Mouse (Mus musculus) intestine, embryonic 16.5 days (tissue): ENCODE data around the gene Mrtfa. TPM values are rescaled to one million over a fixed set of nuclear protein-coding genes. Genes with fewer than 3 reads are reported as not detected.

ENCODE experiments used
- ATAC-seq: fragments of 200-750 bp; cut with Nextera tagmentation; 2 replicates; pipeline ENCODE4 v1.8.0; 2017; ENCODE audit warnings: moderate TSS enrichment, moderate library complexity
- H3K27ac ChIP-seq: fragments of 300-500 bp; sonication (generic); 2 replicates; pipeline ENCODE4 v1.5.1; 2014; ENCODE audit warnings: mild to moderate bottlenecking, low read length
- H3K27me3 ChIP-seq: fragments of 300-500 bp; sonication (generic); replicated peaks from 2 replicates; pipeline ENCODE4 v1.6.1; 2014; ENCODE audit warnings: low read length, control low read depth, mixed read lengths; ENCODE audit not compliant: control insufficient read depth, insufficient read depth
- H3K36me3 ChIP-seq: fragments of 300-500 bp; sonication (generic); 2 replicates; pipeline ENCODE4 v1.6.1; 2014; ENCODE audit warnings: low read length, control low read depth; ENCODE audit not compliant: control insufficient read depth, insufficient read depth
- H3K4me1 ChIP-seq: fragments of 300-500 bp; sonication (generic); 2 replicates; pipeline ENCODE4 v1.6.1; 2014; ENCODE audit warnings: low read length, control low read depth, mixed read lengths; ENCODE audit not compliant: control insufficient read depth, insufficient read depth
- H3K4me2 ChIP-seq: fragments of 300-500 bp; sonication (generic); 2 replicates; pipeline ENCODE4 v1.6.1; 2014; ENCODE audit warnings: low read depth, low read length, control low read depth
- H3K4me3 ChIP-seq: fragments of 300-500 bp; sonication (generic); 2 replicates; pipeline ENCODE4 v1.5.1; 2014; ENCODE audit warnings: mild to moderate bottlenecking, low read length
- H3K9ac ChIP-seq: fragments of 300-500 bp; sonication (generic); 2 replicates; pipeline ENCODE4 v1.6.1; 2014; ENCODE audit warnings: low read depth, low read length
- H3K9me3 ChIP-seq: fragments of 300-500 bp; sonication (generic); 2 replicates; pipeline ENCODE4 v1.6.1; 2016; ENCODE audit warnings: low read length, control low read depth; ENCODE audit not compliant: control insufficient read depth
- WGBS: fragments of 180-500 bp; shearing (Covaris S2); extraction: QIAGEN DNeasy Blood & Tissue Kit; methylation state at CpG from one replicate; pipeline ENCODE4 v1.1.7; 2014; 5-methylcytosine and 5-hydroxymethylcytosine counted together
- polyA plus RNA-seq: library from polyadenylated mRNA; unstranded; fragments of >200 nt; fragmentation: Nextera tagmentation; extraction: Ambion mirVana; gene quantifications from 2 replicates; pipeline ENCODE4 v1.2.1, GENCODE M21; 2015

Gene Mrtfa
- polyA plus RNA-seq, 1 experiment from 2014 or later, result 13.7 TPM

DNA sequence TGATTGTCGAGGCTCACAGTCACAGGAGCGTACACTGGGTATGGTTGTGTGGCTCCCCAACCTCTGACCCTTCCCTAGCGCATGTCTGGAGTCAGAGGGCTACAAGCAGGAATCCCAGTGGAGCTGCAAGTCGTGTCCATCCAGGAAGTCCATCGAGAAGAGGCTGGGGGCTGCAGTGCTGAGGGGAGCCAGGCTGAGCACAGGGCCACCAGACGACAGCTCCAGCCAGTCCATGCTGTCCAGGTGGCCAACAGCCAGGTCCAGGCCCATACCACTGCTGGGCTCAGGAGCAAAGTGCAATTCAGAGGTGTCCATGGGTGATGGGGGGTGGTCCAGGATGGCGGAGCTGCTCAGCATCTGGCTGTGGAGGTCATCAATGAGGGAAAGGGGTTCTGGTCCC is 177.4 kb downstream of the Mrtfa start:
- H3K27me3 ChIP-seq, result no peaks in the 10 kb centered on the region
- no peaks in the 10 kb centered on the region for H3K9me3 ChIP-seq
- no peak overlapping the region for H3K4me3 ChIP-seq
- H3K4me1 ChIP-seq, result no peaks in the 10 kb centered on the region
- H3K27ac ChIP-seq, result no peak overlapping the region
- 89% methylated on average over 7 of the region's 7 CpGs for WGBS
- H3K36me3 ChIP-seq, result peaks cover 28% of the 10 kb centered on the region
- H3K4me2 ChIP-seq, result no peak overlapping the region
- H3K9ac ChIP-seq, result no peak overlapping the region; the same call in 1 of the 2 replicates
- ATAC-seq, result no peak

DNA sequence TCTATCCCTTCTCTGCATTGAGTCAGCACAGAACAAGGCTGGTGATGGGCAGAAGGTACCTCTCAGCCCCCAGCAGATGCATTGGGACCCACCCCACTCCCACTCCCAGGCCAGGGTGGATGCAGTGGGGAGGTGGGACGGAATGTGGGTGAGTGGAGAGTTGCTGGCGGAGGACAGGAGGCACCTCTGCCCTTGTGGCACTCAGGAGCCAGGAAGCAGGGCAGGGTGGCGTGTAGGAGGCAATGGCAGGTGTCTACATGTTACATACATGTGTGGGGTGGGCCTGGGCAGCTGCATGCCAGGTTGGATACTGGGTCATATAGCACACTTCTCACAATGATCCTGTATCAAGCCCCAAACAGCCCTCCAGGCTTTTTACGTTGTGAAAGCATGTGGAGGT is 178.2 kb downstream of the Mrtfa start:
- H3K27me3 ChIP-seq, result no peaks in the 10 kb centered on the region
- H3K36me3 ChIP-seq, result peaks cover 25% of the 10 kb centered on the region
- H3K4me1 ChIP-seq, result no peaks in the 10 kb centered on the region
- WGBS, result 84% methylated on average over 4 of the region's 4 CpGs
- ATAC-seq, result no peak
- no peaks in the 10 kb centered on the region for H3K9me3 ChIP-seq
- no peak overlapping the region for H3K4me3 ChIP-seq
- H3K9ac ChIP-seq, result no peak overlapping the region
- H3K27ac ChIP-seq, result no peak overlapping the region
- H3K4me2 ChIP-seq, result no peak overlapping the region

DNA sequence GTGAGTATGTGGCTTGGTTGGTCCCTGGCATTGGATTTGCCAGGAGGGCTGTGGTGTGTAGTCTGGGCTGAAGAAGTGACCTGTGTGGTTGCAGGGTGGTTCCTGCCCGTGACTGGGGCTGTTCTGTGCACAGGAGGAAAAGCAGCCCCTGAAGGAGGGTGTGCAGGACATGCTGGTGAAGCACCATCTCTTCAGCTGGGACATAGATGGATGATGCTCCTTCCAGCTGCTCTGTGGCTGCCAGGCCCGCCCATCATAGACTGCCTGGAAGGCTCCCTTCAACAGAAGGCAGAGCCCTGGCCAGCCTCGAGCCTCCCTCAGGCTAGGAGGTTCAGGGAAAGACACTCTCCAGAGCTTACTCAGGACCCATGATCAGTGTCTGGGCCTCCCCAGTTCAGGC is 179.0 kb downstream of the Mrtfa start:
- no peak; the same call in 1 of the 2 replicates for ATAC-seq
- Histone ChIP-seq H3K9me3 (no peaks in the 10 kb centered on the region), H3K27ac (no peak overlapping the region), H3K4me2 (no peak overlapping the region), H3K9ac (no peak overlapping the region), H3K36me3 (peaks cover 21% of the 10 kb centered on the region; the same call in 1 of the 2 replicates), H3K4me3 (no peak overlapping the region), H3K4me1 (no peaks in the 10 kb centered on the region), H3K27me3 (no peaks in the 10 kb centered on the region)
- WGBS, result 53% methylated on average over 3 of the region's 3 CpGs

DNA sequence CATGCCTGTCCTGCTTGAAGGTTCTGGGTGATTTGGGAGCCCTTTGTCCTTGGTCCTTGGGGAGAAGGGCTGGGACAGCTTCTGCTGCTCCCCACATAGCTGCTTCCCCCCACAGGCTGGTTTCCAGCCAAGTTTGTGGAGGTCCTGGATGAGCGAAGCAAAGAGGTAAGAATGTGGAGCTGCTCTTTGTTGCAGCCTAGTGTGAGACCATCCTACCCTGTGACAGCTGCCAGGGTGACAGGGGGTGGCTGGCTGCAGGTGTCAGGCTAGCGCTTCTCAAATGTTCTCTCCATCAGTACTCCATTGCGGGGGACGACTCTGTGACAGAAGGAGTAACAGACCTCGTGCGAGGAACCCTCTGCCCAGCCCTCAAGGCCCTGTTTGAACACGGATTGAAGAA is 180.4 kb downstream of the Mrtfa start:
- no peak for ATAC-seq
- no peaks in the 10 kb centered on the region for H3K9me3 ChIP-seq
- H3K27me3 ChIP-seq, result no peaks in the 10 kb centered on the region
- H3K27ac ChIP-seq, result no peak overlapping the region
- H3K4me2 ChIP-seq, result no peak overlapping the region
- no peaks in the 10 kb centered on the region for H3K4me1 ChIP-seq
- peaks cover 18% of the 10 kb centered on the region; the same call in 1 of the 2 replicates for H3K36me3 ChIP-seq
- WGBS, result 81% methylated on average over 7 of the region's 7 CpGs
- H3K9ac ChIP-seq, result no peak overlapping the region; the same call in 1 of the 2 replicates
- H3K4me3 ChIP-seq, result no peak overlapping the region

DNA sequence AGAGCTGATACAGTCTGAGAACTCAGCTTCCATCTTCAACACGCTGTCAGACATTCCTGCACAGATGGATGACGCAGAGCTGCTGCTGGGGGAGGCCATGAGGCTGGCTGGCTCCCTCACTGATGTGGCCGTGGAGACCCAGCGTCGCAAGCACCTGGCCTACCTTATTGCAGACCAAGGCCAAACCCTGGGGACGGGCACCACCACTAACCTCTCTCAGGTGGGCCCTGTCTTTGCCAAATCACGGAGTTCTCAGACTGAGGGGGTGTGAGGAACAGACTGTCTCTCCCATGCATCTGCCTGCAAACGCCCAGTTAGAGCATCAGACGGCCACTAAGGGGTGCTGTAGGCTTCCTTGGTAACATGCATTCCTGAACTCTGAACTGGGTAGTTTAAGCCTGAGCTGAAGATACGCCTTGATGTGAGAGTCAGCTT is 181.9 kb downstream of the Mrtfa start:
- Histone ChIP-seq H3K4me3 (no peak overlapping the region), H3K27ac (no peak overlapping the region), H3K27me3 (no peaks in the 10 kb centered on the region), H3K4me2 (no peak overlapping the region), H3K9ac (no peak overlapping the region), H3K4me1 (no peaks in the 10 kb centered on the region), H3K36me3 (peaks cover 18% of the 10 kb centered on the region; the same call in 1 of the 2 replicates), H3K9me3 (no peaks in the 10 kb centered on the region)
- 60% methylated on average over 10 of the region's 10 CpGs for WGBS
- ATAC-seq, result peak; percentile 52; the same call in 1 of the 2 replicates

DNA sequence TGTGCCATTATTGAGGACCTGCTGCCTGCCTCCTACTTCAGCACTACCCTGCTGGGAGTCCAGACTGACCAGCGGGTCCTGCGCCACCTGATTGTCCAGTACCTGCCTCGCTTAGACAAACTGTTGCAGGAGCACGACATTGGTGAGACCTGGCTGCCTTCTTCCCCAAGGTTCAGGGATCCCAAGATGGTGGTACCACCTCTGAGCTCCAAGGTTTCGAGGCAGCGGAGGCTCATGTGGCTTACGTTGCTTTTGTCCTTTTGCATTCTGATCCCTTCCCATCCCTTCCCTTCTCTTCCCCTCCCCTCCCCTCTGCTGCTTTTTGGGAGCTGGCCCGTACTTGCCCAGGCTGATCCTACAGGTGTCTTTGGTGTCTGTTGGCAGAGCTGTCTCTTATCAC is 182.7 kb downstream of the Mrtfa start:
- Histone ChIP-seq H3K4me3 (no peak overlapping the region), H3K9me3 (no peaks in the 10 kb centered on the region), H3K27ac (no peak overlapping the region), H3K4me2 (no peak overlapping the region), H3K9ac (no peak overlapping the region), H3K4me1 (no peaks in the 10 kb centered on the region), H3K36me3 (peaks cover 12% of the 10 kb centered on the region; the same call in 1 of the 2 replicates), H3K27me3 (no peaks in the 10 kb centered on the region)
- no peak for ATAC-seq
- WGBS, result 92% methylated on average over 8 of the region's 8 CpGs

DNA sequence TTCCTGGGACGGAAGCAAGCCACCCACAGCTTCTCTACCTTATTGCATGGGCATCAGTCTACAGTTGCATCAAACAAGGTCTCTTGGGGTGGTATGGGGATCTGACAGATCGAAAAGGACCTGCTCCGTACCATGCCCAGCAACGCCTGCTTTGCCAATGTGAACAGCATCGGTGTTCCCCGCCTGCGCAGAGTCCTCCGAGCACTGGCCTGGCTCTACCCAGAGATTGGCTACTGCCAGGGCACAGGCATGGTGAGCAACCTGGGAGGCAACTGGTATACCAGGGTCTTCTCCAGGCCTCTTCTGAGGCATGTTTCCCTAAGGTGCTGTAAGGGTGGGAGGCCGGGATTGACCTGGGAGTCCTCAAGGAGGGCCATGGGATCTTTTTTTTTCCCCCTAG is 183.2 kb downstream of the Mrtfa start:
- Histone ChIP-seq H3K9me3 (no peaks in the 10 kb centered on the region), H3K4me1 (no peaks in the 10 kb centered on the region), H3K4me2 (no peak overlapping the region), H3K9ac (no peak overlapping the region), H3K4me3 (no peak overlapping the region), H3K27ac (no peak overlapping the region), H3K27me3 (no peaks in the 10 kb centered on the region), H3K36me3 (peaks cover 9% of the 10 kb centered on the region; the same call in 1 of the 2 replicates)
- WGBS, result 94% methylated on average over 9 of the region's 9 CpGs
- no peak for ATAC-seq

DNA sequence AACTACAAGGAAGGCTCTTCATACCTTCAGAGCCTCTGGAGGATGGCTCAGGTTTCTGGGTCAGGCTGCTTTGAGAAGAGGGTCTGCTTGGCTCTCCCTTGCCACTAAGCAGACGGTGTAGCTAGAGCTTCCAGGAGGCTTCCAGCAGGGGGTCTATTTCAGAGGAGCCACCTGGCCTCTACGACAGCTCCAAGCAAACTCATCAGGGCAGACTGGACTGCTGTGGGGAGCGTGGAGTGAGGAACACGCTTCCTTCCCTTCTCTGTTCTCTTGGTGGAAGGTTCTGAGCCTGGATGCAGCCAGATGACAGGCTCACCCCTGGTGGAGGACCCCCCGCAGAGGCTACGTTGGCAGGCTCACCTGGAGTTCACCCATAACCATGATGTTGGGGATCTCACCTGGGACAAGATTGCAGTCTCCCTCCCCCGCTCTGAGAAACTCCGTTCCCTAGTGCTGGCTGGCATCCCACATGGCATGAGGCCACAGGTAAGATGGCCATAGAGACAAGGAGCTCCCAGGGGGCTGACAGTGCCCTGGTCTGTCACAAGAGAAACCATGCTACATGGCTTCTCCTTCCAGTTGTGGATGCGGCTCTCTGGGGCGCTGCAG is 184.3 kb downstream of the Mrtfa start:
- Histone ChIP-seq H3K4me3 (no peak overlapping the region), H3K4me1 (no peaks in the 10 kb centered on the region), H3K27ac (no peak overlapping the region), H3K4me2 (no peak overlapping the region), H3K9ac (no peak overlapping the region), H3K27me3 (no peaks in the 10 kb centered on the region), H3K36me3 (peaks cover 6% of the 10 kb centered on the region; the same call in 1 of the 2 replicates), H3K9me3 (no peaks in the 10 kb centered on the region)
- WGBS, result 83% methylated on average over 10 of the region's 10 CpGs
- ATAC-seq, result no peak

DNA sequence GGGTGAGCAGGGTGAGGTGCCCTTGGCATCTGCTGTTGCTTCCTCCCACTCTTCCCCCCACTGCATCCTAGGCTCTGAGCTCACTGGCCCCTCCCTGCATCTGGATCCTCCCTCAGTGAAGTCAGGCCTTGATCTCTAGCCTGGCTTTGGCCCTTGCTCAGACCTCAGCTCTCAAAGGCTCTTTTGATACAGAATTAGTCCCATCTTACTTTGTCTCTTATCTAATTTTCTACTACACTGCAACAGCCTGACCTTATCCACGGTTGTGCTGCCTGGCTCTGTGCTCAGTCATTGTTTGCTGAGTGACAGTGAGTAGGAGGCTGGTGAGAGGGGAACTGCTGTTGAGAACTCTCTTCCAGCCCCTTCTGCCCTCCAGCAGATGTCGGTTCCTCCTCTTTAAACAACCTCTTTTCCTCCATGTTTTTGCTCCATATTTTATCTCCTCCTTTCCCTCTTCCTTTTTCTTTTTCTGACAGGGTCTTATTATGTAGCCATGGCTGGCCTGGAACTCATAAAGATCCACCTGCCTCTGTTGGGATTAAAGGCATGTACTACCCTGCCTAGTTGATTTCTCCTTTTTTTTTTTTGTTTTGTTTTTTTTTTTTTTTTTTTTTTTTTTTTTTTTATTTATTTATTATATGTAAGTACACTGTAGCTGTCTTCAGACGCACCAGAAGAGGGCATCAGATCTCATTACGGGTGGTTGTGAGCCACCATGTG is 190.0 kb downstream of the Mrtfa start:
- Histone ChIP-seq H3K9me3 (no peaks in the 10 kb centered on the region), H3K9ac (no peak overlapping the region), H3K36me3 (no peaks in the 10 kb centered on the region), H3K27ac (no peak overlapping the region), H3K27me3 (no peaks in the 10 kb centered on the region), H3K4me3 (no peak overlapping the region), H3K4me1 (0 out of 2 replicates have a peak, but pooled peaks cover 3% of the 10 kb centered on the region), H3K4me2 (no peak overlapping the region)
- peak; percentile 21; the same call in 1 of the 2 replicates for ATAC-seq
- WGBS, result 52% methylated on average over 4 of the region's 4 CpGs
